Mouse (Mus musculus) myocyte (in vitro differentiated cells): ENCODE measurements around the gene Traf3ip1.

Experiments
- E2F4 ChIP-seq: IDR thresholded peaks from one replicate; pipeline ENCODE4 v1.6.1; 2011; ENCODE audit warnings: mild to moderate bottlenecking, control low read depth, moderate library complexity; ENCODE audit not compliant: insufficient read depth
- POLR2A ChIP-seq: IDR thresholded peaks from one replicate; pipeline ENCODE4 v1.6.1; 2011; ENCODE audit warnings: low read depth, mild to moderate bottlenecking, control low read depth, moderate library complexity; ENCODE audit not compliant: insufficient read length

DNA sequence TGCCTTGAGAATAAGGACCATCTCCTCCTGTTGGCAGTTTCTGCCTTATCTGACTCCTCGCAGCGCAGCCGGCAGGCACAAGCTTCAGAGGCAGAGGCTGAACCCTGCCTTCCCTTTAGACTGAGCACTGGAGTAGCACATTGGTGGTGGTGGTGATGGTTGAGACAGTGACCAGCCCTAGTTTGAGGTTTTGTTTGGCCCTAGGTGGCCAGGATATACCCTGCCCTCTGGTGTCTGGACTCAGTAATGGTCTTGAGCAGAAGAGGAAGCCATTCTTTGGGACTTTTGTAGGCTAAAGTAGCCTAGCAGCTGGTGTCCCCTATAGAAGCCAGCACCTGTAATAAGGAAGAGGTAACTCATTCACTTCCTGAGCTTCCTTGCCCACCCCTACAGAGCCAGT, 69.6 kb downstream of the Traf3ip1 start:
- TF ChIP-seq POLR2A (no peak), E2F4 (no peak)
